Mouse (Mus musculus): ENCODE measurements at regions not wholly inside any gene's neighbourhood (a gene's known extent, or its start where the extent isn't known, plus 50 kb on each side); places are given as distances from the start of the nearest gene placed in this dataset.

- ATAC-seq (replicated peaks; ENCODE audit: low FRiP score, low TSS enrichment, poor library complexity, severe bottlenecking), result no peak
Observed at GRCm38 (mm10) chr16:30761201-30761710, 161.7 kb downstream of the Fam43a start.

GRCm38 (mm10) chr16:30762898-30763595, 163.5 kb downstream of the Fam43a start:
- ATAC-seq (replicated peaks; ENCODE audit: low FRiP score, low TSS enrichment, poor library complexity, severe bottlenecking), result no peak

GRCm38 (mm10) chr16:30765591-30765990, 166.1 kb downstream of the Fam43a start:
- ATAC-seq (replicated peaks; ENCODE audit: low FRiP score, low TSS enrichment, poor library complexity, severe bottlenecking), result no peak

- no peak for ATAC-seq (replicated peaks; ENCODE audit: low FRiP score, low TSS enrichment, poor library complexity, severe bottlenecking)
Observed at GRCm38 (mm10) chr16:30769007-30769442, 169.5 kb downstream of the Fam43a start.

- ATAC-seq (replicated peaks; ENCODE audit: low FRiP score, low TSS enrichment, poor library complexity, severe bottlenecking), result no peak
Observed at GRCm38 (mm10) chr16:30769467-30769866, 169.9 kb downstream of the Fam43a start.

- ATAC-seq (replicated peaks; ENCODE audit: low FRiP score, low TSS enrichment, poor library complexity, severe bottlenecking), result no peak
Observed at GRCm38 (mm10) chr16:30772802-30773201, 173.3 kb downstream of the Fam43a start.

- no peak for ATAC-seq (replicated peaks; ENCODE audit: low FRiP score, low TSS enrichment, poor library complexity, severe bottlenecking)
Observed at GRCm38 (mm10) chr16:30774951-30775661, 175.6 kb downstream of the Fam43a start.

- peak; percentile 68 for ATAC-seq (replicated peaks; ENCODE audit: low FRiP score, low TSS enrichment, poor library complexity, severe bottlenecking)
Observed at GRCm38 (mm10) chr16:30775740-30776700, 176.5 kb downstream of the Fam43a start.

- ATAC-seq (replicated peaks; ENCODE audit: low FRiP score, low TSS enrichment, poor library complexity, severe bottlenecking), result no peak
Observed at GRCm38 (mm10) chr16:30777416-30777815, 177.9 kb downstream of the Fam43a start.

- ATAC-seq (replicated peaks; ENCODE audit: low FRiP score, low TSS enrichment, poor library complexity, severe bottlenecking), result no peak
Observed at GRCm38 (mm10) chr16:30778078-30778477, 178.6 kb downstream of the Fam43a start.

GRCm38 (mm10) chr16:30778945-30779344, 179.4 kb downstream of the Fam43a start:
- ATAC-seq (replicated peaks; ENCODE audit: low FRiP score, low TSS enrichment, poor library complexity, severe bottlenecking), result no peak

- ATAC-seq (replicated peaks; ENCODE audit: low FRiP score, low TSS enrichment, poor library complexity, severe bottlenecking), result no peak
Observed at GRCm38 (mm10) chr16:30784261-30784660, 184.7 kb downstream of the Fam43a start.

- ATAC-seq (replicated peaks; ENCODE audit: low FRiP score, low TSS enrichment, poor library complexity, severe bottlenecking), result no peak
Observed at GRCm38 (mm10) chr16:30784949-30785348, 185.4 kb downstream of the Fam43a start.

GRCm38 (mm10) chr16:30786060-30786459, 186.5 kb downstream of the Fam43a start:
- no peak for ATAC-seq (replicated peaks; ENCODE audit: low FRiP score, low TSS enrichment, poor library complexity, severe bottlenecking)

GRCm38 (mm10) chr16:30787351-30787750, 187.8 kb downstream of the Fam43a start:
- no peak for ATAC-seq (replicated peaks; ENCODE audit: low FRiP score, low TSS enrichment, poor library complexity, severe bottlenecking)

GRCm38 (mm10) chr16:30788321-30788781, 188.8 kb downstream of the Fam43a start:
- ATAC-seq (replicated peaks; ENCODE audit: low FRiP score, low TSS enrichment, poor library complexity, severe bottlenecking), result peak; percentile 88

- 0 out of 2 replicates have a peak, but pooled peaks have one; percentile 16 for ATAC-seq (replicated peaks; ENCODE audit: low FRiP score, low TSS enrichment, poor library complexity, severe bottlenecking)
Observed at GRCm38 (mm10) chr16:30788944-30789781, 189.6 kb downstream of the Fam43a start.

GRCm38 (mm10) chr16:30790036-30790435, 190.5 kb downstream of the Fam43a start:
- ATAC-seq (replicated peaks; ENCODE audit: low FRiP score, low TSS enrichment, poor library complexity, severe bottlenecking), result no peak
